In the genomic region with DNA sequence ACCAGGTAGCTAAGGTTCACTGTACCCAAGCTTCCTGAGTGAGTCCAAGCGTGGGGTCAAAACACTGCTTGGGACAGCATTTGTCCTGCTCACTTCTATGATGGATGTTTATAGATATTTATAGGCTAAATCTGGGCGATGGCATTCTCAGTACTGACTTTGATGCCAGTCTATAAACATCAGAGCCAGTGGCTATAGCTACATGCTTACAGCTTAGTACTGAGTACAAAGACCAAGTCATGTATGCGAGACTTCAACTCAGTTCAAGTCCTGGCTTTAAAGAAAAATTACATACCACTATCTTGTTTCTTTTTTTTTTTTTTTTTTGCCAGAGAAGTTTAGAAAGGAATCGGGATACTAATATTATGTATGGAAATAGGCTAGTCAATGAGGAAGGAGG, we compare ENCODE assay signal across 10 mouse cellular contexts. TPM values are rescaled to one million over a fixed set of nuclear protein-coding genes. Genes with fewer than 3 reads are reported as not detected.
DNase-seq lines count a peak whose midpoint lies in the region; ATAC-seq and TF ChIP-seq lines count a peak whose summit lies in the region.
"Had no signal": no experiment of that assay in that cellular context is flagged by ENCODE, and none has a peak within 500 bp of the region (broad histone marks: within the 10 kb centered on the region; RNA-seq: fewer than 3 reads in every experiment).

No protein-coding gene starts in this region.

- WGBS in embryonic facial prominence, embryonic 14.5 days, result 86% methylated on average over 4 of the region's 4 CpGs
- WGBS in embryonic facial prominence, embryonic 10.5 days, result 86% methylated on average over 4 of the region's 4 CpGs
- WGBS in midbrain, embryonic 10.5 days, result 78% methylated on average over 4 of the region's 4 CpGs

- no peak overlapping the region for H3K4me2 ChIP-seq in embryonic facial prominence, embryonic 14.5 days (ENCODE audit: low read depth, low read length)

- TF ChIP-seq CTCF in left cerebral cortex, adult 2 months (IDR thresholded peaks at IDR 0.05), result no peak

- no peak overlapping the region for H3K9ac ChIP-seq in embryonic facial prominence, embryonic 14.5 days (ENCODE audit: low read depth, low read length)

- DNase-seq in embryonic facial prominence, embryonic 14.5 days (ENCODE audit: low spot score), result no peak
- no peak for DNase-seq in embryonic facial prominence, embryonic 10.5 days (ENCODE audit: low spot score)
- DNase-seq in left cerebral cortex, adult 2 months (ENCODE audit: extremely low spot score in 1 of 2, low spot score in 2 of 2), result no peak
- no peak for DNase-seq in left cerebral cortex, postnatal 14 days (ENCODE audit: low spot score in 2 of 2)
- DNase-seq in midbrain, embryonic 10.5 days (ENCODE audit: low spot score), result no peak
- DNase-seq in gastrocnemius, postnatal 14 days, result no peak
- DNase-seq in spleen, postnatal 4 days (ENCODE audit: low spot score in 2 of 2), result no peak
- DNase-seq: lung, adult 2 months; thymus, postnatal 14 days had no signal

- intact Hi-C loops in left cerebral cortex, adult 2 months (cut with DNase I), result no loop called here
- intact Hi-C loops in left cerebral cortex, postnatal 14 days (cut with DNase I), result no loop called here
- intact Hi-C loops in gastrocnemius, postnatal 14 days (cut with DNase I; ENCODE audit: low total_unique reads), result loop anchor here (10.0 kb wide), 1 partner anchor 50 kb away; no protein-coding TSS in a partner anchor

- ATAC-seq in embryonic facial prominence, embryonic 14.5 days (ENCODE audit: low read depth), result no peak
- ATAC-seq in CD4-positive, CD25-positive, alpha-beta regulatory T cell, adult 4 months, result no peak

- H3K27ac ChIP-seq in embryonic facial prominence, embryonic 14.5 days (replicated peaks; ENCODE audit: low read depth, low read length), result peak overlapping the region; percentile 28; the same call in 1 of the 2 replicates
- H3K27ac ChIP-seq in embryonic facial prominence, embryonic 10.5 days (replicated peaks), result no peak overlapping the region; the same call in 1 of the 2 replicates
- H3K27ac ChIP-seq in left cerebral cortex, adult 2 months, result peak overlapping the region; percentile 65; the same call in 1 of the 2 replicates
- H3K27ac ChIP-seq in midbrain, embryonic 10.5 days (replicated peaks), result peak overlapping the region; percentile 84

- peaks cover 84% of the 10 kb centered on the region for H3K36me3 ChIP-seq in embryonic facial prominence, embryonic 14.5 days (ENCODE audit: control insufficient read depth, insufficient read depth, low read length)
- peaks cover 86% of the 10 kb centered on the region for H3K36me3 ChIP-seq in embryonic facial prominence, embryonic 10.5 days (replicated peaks)
- peaks cover 85% of the 10 kb centered on the region for H3K36me3 ChIP-seq in midbrain, embryonic 10.5 days

- no peaks in the 10 kb centered on the region for H3K27me3 ChIP-seq in embryonic facial prominence, embryonic 14.5 days (replicated peaks; ENCODE audit: control insufficient read depth, insufficient read depth, low read length)
- no peaks in the 10 kb centered on the region for H3K27me3 ChIP-seq in embryonic facial prominence, embryonic 10.5 days (replicated peaks; ENCODE audit: low read depth, poor library complexity, severe bottlenecking)
- no peaks in the 10 kb centered on the region for H3K27me3 ChIP-seq in midbrain, embryonic 10.5 days (ENCODE audit: low read depth, poor library complexity, severe bottlenecking)

- no peaks in the 10 kb centered on the region for H3K4me1 ChIP-seq in embryonic facial prominence, embryonic 14.5 days (ENCODE audit: control insufficient read depth, insufficient read depth, low read length)
- peaks cover 12% of the 10 kb centered on the region; the same call in 1 of the 2 replicates for H3K4me1 ChIP-seq in embryonic facial prominence, embryonic 10.5 days
- peaks cover 31% of the 10 kb centered on the region for H3K4me1 ChIP-seq in midbrain, embryonic 10.5 days

- no peaks in the 10 kb centered on the region for H3K9me3 ChIP-seq in embryonic facial prominence, embryonic 14.5 days (ENCODE audit: control insufficient read depth, low read length)
- no peaks in the 10 kb centered on the region for H3K9me3 ChIP-seq in embryonic facial prominence, embryonic 10.5 days
- no peaks in the 10 kb centered on the region for H3K9me3 ChIP-seq in midbrain, embryonic 10.5 days (replicated peaks)

- H3K4me3 ChIP-seq in embryonic facial prominence, embryonic 14.5 days (ENCODE audit: low read depth, low read length), result no peak overlapping the region
- no peak overlapping the region for H3K4me3 ChIP-seq in embryonic facial prominence, embryonic 10.5 days
- H3K4me3 ChIP-seq in left cerebral cortex, adult 2 months, result no peak overlapping the region
- no peak overlapping the region for H3K4me3 ChIP-seq in midbrain, embryonic 10.5 days

RNA-seq across cellular contexts. Expression of a gene that starts 52.7 kb away (rescaled TPM):
- 59.9 and 67.2 TPM in 2 replicates for polyA plus RNA-seq in embryonic facial prominence, embryonic 14.5 days (2014; fragmentation: Nextera tagmentation; extraction: Ambion mirVana)
- 49.4 and 51.3 TPM in 2 replicates for polyA plus RNA-seq in embryonic facial prominence, embryonic 10.5 days (2016; fragmentation: Nextera tagmentation; extraction: Ambion mirVana)
- 100 to 1,000 TPM; 444 to 487 TPM for total RNA-seq in left cerebral cortex, adult 2 months (2021)
- total RNA-seq in left cerebral cortex, postnatal 14 days (2021), result 100 to 1,000 TPM; 412 to 453 TPM
- 63.4 and 82.4 TPM in 2 replicates for polyA plus RNA-seq in midbrain, embryonic 10.5 days (2016; fragmentation: Nextera tagmentation; extraction: Ambion mirVana)
- 10 to 100 TPM; 11.9 to 15.0 TPM for polyA plus RNA-seq in CD4-positive, CD25-positive, alpha-beta regulatory T cell, adult 4 months (2017; shearing (Covaris generic))
- 100 to 1,000 TPM; 221 to 265 TPM for total RNA-seq in gastrocnemius, postnatal 14 days (2021)
